Mouse (Mus musculus) E14TG2a.4 (cell line): Measurements from ENCODE around the gene Prr23a2.

Source experiments
- CTCF ChIP-seq: conservative IDR thresholded peaks from 2 replicates; pipeline ENCODE4 v1.5.1; 2014; ENCODE audit warnings: low read length
- NANOG ChIP-seq: IDR thresholded peaks from 2 replicates; pipeline ENCODE4 v1.6.1; 2014; ENCODE audit warnings: borderline replicate concordance, low read length, mixed read lengths
- POU5F1 ChIP-seq: IDR thresholded peaks from 2 replicates; pipeline ENCODE4 v1.6.1; 2014; ENCODE audit warnings: low read length, borderline replicate concordance

DNA sequence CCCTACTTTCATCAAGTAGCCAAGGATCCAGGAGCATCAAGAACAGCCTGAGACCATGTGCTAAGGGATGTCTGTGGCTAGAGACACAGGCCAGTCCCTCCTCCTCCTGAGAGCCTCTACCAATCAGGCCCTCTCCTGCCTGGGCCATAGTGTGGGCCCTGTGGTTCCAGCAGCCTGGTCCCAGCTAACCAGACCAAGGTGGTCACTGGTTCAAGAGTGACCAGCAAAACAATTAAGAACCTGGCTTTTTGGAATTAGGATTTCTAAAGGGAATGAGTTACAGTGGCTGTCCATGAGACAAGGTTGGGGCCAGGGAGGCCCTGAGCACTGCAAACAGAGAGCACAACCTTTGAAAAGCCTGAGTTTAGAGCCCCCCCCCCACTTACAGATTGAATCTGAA is 35.2 kb upstream of the Prr23a2 start:
- no peak for TF ChIP-seq CTCF
- TF ChIP-seq NANOG = no peak
- TF ChIP-seq POU5F1 = no peak
